In genomic region chr13:51759256-51759987, GRCm38 (mm10) we compare ENCODE assay signal across 32 mouse cellular contexts. TPM values are rescaled to one million over a fixed set of nuclear protein-coding genes. Genes with fewer than 3 reads are reported as not detected.
DNase-seq lines count a peak whose midpoint lies in the region; ATAC-seq and TF ChIP-seq lines count a peak whose summit lies in the region.
"Had no signal": no experiment of that assay in that cellular context is flagged by ENCODE, and none has a peak within 500 bp of the region (broad histone marks: within the 10 kb centered on the region; RNA-seq: fewer than 3 reads in every experiment).

No protein-coding gene starts in this region.

- TF ChIP-seq CTCF in layer of hippocampus, adult 2 months (conservative IDR thresholded peaks at IDR 0.05) = no peak

- no peak overlapping the region for H3K4me3 ChIP-seq in layer of hippocampus, adult 2 months
- H3K4me3 ChIP-seq: embryonic facial prominence, embryonic 12.5 days; gastrocnemius, adult 2 months; hindbrain, embryonic 10.5 days; hindbrain, embryonic 15.5 days; midbrain, embryonic 10.5 days; midbrain, embryonic 15.5 days had no signal

- peak overlapping the region; percentile 80; the same call in 1 of the 2 replicates for H3K27ac ChIP-seq in layer of hippocampus, adult 2 months
- H3K27ac ChIP-seq: gastrocnemius, adult 2 months; hindbrain, embryonic 15.5 days; liver, embryonic 14.5 days; macrophage; midbrain, embryonic 10.5 days; midbrain, embryonic 15.5 days had no signal

- no peak for ATAC-seq in frontal cortex, adult (ENCODE audit: low TSS enrichment)
- ATAC-seq: forebrain, embryonic 14.5 days; inflammation-experienced regulatory T-cells, adult 6 months; midbrain, embryonic 15.5 days had no signal

- no peak for DNase-seq in layer of hippocampus, adult 2 months (ENCODE audit: low spot score in 2 of 2)
- DNase-seq in layer of hippocampus, adult 18-20 months (ENCODE audit: low spot score in 2 of 2) = no peak
- peak; percentile 58 for DNase-seq in naive thymus-derived CD4-positive, alpha-beta T cell, adult 2 months (ENCODE audit: low read depth)
- peak; percentile 71 for DNase-seq in thymus, postnatal 0 days (ENCODE audit: low spot score)
- no peak for DNase-seq in adrenal gland, postnatal 10 days
- DNase-seq: adrenal gland, adult 8-10 months; B cell, adult 2 months; cerebellum, adult 11-12 months; cerebellum, adult 9-11 months; embryo, embryonic 11 days; gastrocnemius, adult 2 months; gastrocnemius, postnatal 36 days; heart, adult 18-20 months; heart, postnatal 10 days; kidney, adult 2 months; kidney, postnatal 36 days; layer of hippocampus, postnatal 36 days; liver; lung, adult 2 months; lung, postnatal 10 days; right cerebral cortex, adult 18-20 months; spleen, adult 18-20 months had no signal

RNA-seq across cellular contexts. Expression of gene Sema4d, which starts 34.1 kb away (rescaled TPM):
- total RNA-seq in layer of hippocampus, adult 2 months (2021) = 10 to 100 TPM; 76.3 to 83.9 TPM
- total RNA-seq in layer of hippocampus, adult 18-20 months (2021) = 10 to 100 TPM; 78.8 to 79.1 TPM
- 55.9 and 58.5 TPM in 2 replicates for polyA plus RNA-seq in thymus, postnatal 0 days (2015; fragmentation: Nextera tagmentation; extraction: Ambion mirVana)
- 10 to 100 TPM; 13.9 to 25.4 TPM for total RNA-seq in adrenal gland, postnatal 10 days (2021)

Comparison
In these comparisons a context has a peak if more than half of its experiments do, and no peak if none do; other contexts are left out.
1. DNase-seq: peak in naive thymus-derived CD4-positive, alpha-beta T cell, adult 2 months (single experiment) and thymus, postnatal 0 days (single experiment); none in layer of hippocampus, adult 2 months (0 of 2), layer of hippocampus, adult 18-20 months (0 of 2) and adrenal gland, postnatal 10 days (single experiment).